Mouse (Mus musculus): Measurements from ENCODE around the gene Manf. TPM values are rescaled to one million over a fixed set of nuclear protein-coding genes. Genes with fewer than 3 reads are reported as not detected.

Gene Manf
- polyA plus RNA-seq (2015; fragmentation: Nextera tagmentation; extraction: Ambion mirVana), result 126 and 132 TPM in 2 replicates

DNA sequence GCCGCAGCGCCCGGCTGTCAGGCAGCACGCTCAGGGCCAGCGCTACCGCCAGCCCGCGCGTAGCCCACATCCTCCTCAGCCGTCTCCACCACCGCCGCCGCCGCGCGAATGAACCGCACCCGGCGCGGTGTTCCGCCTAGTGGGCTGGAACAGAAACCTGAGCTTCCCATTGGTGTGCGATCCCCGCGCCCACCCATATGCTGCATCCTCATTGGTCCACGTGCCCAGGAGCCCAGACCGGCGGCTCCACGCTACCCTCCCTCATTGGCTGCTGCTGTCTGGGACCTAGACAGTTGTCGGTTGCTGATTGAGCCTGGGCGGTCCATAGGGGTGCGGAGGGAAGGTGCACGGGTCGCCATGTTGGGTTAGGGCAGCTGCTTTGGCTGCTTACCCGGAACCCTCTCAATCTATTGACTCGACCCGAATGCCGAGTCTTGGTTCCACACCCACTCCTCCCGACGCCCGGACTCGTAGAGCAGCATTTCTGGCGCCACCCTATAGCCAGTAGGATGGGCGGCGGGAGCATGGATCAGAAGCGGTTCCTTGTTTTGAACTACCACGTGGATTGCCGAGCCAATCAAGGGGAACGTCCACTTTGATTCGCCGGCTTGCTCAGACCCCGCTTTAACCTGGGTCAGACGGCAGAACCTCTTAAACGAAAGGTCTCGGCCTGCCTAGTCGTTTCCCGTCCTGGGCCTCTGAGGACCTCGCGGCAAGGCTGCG lies at the start of gene Manf:
TSS of gene Manf (minus strand) at position 151 of the 723 bp plus-strand sequence.

DNA sequence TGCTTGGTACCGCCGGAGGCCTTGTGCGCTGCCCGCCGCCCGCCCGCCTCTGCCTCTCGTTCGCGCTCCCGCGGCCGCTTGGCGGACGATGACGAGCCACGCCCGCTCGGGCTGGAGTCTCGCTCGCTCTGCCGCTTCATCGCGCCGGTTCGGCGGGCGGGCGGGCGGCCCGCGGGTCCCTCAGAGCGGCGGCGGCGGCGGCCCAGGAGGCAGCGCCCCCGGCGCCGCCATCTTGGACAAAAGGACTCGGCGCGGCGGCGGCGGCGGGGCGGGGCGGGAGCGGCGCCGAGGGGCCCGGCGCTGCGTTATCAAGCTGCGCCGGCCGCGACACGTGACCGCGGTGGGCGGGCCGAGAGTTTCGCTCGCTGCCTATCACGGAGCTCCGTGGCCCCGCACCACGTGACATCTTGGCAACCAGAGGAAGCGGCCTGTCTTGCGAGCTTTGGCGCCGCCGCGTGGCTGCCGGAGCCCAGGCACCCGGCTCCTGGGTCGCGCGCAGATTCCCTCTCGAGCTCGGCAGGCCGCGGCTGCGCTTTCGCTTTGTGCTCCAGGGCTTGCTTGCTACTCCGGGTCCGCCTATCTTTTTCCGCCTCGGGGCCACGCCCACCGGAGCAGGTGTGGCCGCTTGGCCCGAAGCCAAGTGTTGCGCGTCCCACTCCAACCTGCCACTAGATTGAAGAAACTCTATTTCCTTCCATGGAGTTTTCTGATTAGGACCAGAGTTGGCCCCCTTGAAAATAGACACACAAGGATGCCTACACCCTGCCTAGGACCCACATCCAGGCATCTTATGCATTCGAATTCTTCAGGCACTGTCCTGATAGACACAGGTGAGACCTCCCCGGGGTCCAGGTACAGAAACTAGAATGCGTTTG lies 4.7 kb downstream of the Manf start, which contains the start of gene Rbm15b:
TSS of gene Rbm15b (minus strand) at position 601 of the 875 bp plus-strand sequence.

DNA sequence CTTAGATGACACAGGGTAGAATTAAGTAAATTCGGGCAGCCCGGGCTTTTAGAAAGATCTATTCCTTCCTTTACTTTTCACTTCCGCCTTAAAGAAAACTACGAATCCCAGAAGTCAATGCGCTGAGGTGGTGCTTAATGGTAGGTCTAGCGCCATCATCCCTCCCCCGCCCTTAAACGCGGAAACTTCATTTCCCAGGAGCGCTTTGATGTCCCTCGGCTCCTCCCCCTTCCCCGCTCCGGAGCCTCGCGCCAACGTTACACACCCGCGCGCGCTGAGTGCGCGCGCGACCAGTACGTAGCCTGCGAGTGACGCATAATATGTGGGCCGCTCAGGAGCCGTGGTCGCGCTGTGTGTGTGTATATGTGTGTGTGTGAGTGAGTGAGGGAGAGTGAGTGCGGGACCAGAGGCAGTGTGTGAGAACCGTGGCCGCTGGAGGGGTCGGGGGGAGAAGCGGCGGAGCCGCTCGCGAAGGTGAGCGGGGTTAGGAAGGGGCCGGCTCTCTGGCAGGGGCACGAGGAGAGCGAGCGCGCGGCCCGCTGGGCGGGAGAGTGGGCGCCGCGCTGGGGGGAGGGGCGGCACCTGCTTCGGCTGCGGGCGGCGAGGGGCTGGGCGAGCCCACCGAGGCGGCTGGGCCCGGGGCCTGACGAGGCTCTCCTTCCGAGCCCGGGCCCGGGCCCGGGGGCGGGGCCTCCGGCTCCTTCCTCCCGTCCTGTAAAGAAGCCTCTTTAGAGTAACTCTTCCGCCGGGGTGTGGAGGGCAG lies 70.0 kb downstream of the Manf start, which contains the start of gene Dcaf1:
TSS of gene Dcaf1 (plus strand) at position 257 of the 763 bp plus-strand sequence.

DNA sequence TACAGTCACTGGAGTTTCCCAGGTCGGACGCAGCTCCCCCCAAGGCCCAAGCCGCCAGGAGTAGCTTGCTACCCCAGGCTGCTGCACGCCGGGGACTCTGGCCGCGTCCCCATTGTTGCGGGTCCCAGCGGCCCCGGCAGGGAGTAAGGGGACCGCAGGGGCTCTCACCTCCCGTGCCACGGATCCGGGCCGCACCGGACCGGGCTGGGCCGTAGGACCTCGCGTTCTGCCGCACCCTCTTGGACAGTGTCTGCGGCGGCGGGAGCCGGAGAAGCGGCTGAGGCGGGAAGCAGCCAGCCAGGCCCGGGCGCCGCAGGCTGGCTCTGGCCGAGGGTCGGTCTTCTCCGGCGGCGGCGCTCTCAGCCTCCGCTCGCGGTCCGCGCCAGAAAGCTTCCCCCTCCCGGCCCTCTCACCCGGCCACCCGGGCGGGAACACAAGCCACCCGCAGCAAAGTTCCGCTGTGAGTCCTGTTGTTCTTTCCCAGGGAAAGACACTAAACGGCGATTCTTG lies 102.9 kb downstream of the Manf start, which contains the start of gene Rad54l2:
TSS of gene Rad54l2 (minus strand) at position 383 of the 510 bp plus-strand sequence.

Other genes with a start within 250 kb of the Manf start
- not detected in 2 replicates for gene Grm2, start 235.9 kb downstream of the Manf start, polyA plus RNA-seq (2015; fragmentation: Nextera tagmentation; extraction: Ambion mirVana)
- 16.8 and 20.6 TPM in 2 replicates for gene Tex264, start 206.1 kb downstream of the Manf start, polyA plus RNA-seq (2015; fragmentation: Nextera tagmentation; extraction: Ambion mirVana)
- gene Rad54l2, start 102.8 kb downstream of the Manf start, polyA plus RNA-seq (2015; fragmentation: Nextera tagmentation; extraction: Ambion mirVana), result 2.9 and 3.1 TPM in 2 replicates
- gene Dcaf1, start 70.1 kb downstream of the Manf start, polyA plus RNA-seq (2015; fragmentation: Nextera tagmentation; extraction: Ambion mirVana), result 7.3 and 8.5 TPM in 2 replicates
- gene Rbm15b, start 4.6 kb downstream of the Manf start, polyA plus RNA-seq (2015; fragmentation: Nextera tagmentation; extraction: Ambion mirVana), result 4.1 and 4.5 TPM in 2 replicates